Mouse (Mus musculus): ENCODE data around the gene Psmc1. TPM values are rescaled to one million over a fixed set of nuclear protein-coding genes. Genes with fewer than 3 reads are reported as not detected.

Gene Psmc1
- total RNA-seq, 2 experiments from 2014 or later, result 196 to 225 TPM

DNA sequence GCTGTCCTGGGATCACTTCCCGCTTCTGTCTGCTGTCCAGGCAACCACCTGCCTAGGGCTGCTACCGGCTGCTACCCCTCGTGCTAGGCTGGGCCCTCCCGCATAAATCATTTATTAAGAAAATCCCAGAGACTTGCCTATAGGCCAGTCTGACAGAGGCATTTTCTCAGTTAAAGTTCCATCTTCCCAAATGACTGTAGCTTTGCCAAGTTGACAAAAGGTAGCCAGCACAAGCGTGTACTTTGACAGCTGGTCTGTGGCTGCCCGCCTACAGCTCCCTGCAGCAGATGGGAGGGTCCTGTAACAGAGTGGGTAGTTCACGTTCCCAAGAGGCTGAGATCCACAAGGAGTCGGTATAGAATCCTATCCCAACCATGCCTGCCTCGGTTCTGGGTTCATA is 13.5 kb downstream of the Psmc1 start:
- peak; percentile 76 to 88 for DNase-seq (ENCODE audit: low spot score in 2 of 2)

DNA sequence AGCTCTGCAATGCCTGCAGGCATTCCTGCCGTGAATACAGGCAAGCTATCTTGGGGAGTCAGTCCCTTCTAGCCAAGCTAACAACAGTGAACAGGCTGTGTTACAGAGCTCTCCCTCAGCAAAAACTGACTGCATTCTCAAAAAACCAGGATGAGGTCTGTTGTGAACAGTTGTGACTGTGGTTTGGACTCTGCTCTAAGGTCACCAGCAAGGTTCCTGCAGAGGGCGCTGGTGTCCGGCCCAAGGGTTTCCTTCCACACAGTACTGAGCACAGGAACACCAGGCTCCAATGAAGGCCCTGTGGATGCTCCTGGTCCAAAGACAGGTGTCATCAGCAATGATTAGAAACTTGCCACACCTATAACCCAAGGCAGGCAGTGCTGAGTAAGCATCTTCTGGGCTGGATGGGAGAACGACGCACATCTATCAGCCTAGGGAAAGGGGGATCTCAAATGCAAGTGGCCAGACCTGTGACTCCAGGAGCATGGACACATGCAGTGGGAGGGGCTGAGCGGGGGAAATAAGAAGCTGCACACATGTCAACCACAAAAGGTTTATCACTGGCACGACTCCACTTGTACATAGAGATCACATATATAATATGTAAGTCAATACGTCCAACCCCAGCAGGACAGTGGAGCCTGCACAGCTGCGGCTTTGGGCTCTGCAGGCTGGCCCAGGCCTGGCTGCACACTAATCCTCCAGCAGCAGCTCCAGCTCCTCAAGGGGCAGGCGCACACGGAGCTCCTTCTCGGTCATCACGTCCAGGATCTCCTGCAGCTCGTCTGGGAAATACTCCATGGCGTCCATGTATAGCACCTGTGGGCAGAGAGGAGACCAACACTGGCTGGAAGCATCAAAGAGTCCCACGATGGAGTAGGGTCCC is 15.2 kb downstream of the Psmc1 start:
- DNase-seq (ENCODE audit: low spot score in 2 of 2), result no peak

DNA sequence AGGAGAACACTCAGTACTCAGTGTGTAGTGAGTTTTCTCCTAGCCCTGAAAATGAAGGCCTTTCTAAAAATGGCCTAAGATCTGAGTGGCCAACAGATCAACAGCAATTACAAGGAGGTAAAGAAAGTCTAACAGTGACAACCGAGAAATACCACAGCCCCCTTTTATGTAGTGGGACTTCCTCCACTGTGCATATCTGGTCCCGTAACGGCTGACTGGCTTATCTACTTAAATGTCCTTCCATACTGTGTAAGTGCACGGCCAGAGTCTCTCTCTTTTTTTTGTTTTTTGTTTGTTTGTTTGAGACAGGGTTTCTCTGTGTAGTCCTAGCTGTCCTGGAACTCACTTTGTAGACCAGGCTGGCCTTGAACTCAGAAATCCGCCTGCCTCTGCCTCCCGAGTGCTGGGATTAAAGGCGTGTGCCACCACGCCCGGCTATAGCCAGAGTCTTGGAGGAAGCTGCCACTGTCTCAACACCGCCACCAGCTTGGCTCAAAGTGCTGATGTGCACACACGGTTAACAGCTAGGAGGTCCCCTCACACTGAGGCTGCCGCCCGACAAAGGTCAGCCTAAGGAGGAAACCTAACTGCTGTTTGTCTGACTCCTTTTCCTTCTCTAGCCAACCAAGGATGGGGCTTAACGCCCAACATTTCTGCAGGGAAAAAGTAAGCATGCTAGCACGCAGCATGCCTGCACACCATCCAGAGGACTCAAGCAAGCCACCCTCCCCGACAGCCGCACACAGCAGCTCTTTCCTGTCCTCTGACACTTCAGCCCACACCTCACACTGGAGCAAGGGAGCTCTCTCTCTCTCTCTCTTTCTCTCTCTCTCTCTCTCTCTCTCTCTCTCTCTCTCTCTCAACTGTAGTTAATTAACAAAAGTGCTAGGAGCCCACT is 17.3 kb downstream of the Psmc1 start:
- peak in 1 of 2 experiments; percentile 22 for DNase-seq (ENCODE audit: low spot score in 2 of 2)

DNA sequence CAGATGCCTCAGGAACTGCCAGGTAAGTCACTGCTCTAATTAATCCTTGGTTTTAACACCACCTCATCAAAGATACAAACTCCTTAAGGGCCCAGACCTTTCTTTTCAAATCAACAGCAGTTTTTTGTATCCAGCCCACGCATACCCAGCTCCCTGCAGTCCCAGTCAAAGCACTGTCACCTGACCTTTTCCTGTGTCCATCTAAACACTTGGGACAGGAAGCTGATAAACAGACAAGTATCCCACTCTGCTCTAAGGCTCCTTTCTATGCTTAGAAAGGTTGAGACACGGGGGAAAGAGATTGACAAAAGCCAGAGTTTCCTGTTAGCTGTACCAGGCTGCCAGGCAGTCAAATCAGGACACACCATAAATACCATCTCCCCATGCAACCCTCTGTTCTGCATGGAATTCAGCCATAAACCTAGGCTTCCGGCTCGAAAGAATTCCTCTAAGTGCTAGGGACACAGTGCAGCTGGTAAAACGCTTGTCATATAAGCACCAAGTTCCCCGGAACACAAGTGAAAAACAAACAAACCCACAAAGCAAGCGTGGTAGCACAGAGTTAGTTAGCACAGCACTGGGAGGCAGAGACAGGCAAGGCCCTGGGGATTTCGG is 18.0 kb downstream of the Psmc1 start:
- peak; percentile 41 to 61 for DNase-seq (ENCODE audit: low spot score in 2 of 2)

DNA sequence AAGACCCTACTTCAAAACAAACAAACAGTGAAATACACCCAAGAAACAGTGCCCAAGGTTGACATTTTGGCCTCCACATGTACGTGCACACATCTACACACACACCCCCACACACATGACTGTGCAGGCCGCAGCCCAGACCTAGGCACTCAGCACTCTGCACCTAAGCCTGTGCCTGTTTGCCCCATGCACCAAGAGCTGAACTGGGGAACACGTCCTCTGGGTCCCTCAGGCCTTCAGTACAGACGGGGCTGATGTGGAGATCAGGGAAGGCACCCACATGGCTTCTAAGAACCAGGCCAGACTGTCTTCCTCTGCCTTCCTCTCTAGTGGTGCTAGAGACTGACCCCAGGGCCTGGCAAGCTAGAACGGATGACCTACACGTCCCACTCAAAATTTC is 18.6 kb downstream of the Psmc1 start:
- DNase-seq (ENCODE audit: low spot score in 2 of 2), result no peak

DNA sequence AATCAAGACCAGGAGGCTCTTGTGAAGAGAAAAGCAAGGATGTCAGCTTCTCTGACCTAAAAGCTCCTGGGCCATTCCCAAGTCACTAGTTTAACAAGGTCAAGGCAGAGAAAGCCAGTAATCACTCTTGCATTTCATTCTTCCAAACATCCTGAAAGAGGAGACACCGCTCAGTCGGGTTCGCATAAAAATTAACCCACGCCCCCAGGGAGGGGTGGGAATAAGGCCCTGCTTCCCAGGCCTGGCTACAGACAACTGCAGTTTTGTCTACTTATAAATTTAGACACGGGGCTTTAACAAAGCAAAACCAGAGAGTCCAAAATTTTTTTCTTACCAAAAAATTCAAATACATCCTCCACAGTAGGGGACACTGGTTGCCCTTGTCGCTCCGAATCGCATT is 19.0 kb downstream of the Psmc1 start:
- no peak for DNase-seq (ENCODE audit: low spot score in 2 of 2)

DNA sequence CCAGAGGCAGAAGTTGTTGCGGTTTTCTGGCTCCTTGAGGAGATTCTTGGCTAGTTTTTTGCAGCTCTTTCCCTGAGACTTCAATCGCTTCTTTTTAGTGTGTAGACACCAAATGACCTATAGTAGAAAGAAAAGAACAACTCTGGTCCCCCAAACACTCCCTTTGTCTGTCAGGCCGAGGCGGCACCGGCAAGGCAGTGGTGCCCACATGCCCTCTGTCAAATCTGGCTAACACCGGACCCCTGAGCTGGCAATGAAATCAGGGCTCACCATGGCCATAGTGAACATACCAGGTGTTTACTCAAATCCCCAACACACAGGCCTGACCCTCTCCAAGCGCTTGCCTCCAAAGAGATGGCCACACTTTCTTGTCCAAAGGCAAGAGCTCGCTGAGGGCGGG is 21.2 kb downstream of the Psmc1 start:
- DNase-seq (ENCODE audit: low spot score in 2 of 2), result no peak

DNA sequence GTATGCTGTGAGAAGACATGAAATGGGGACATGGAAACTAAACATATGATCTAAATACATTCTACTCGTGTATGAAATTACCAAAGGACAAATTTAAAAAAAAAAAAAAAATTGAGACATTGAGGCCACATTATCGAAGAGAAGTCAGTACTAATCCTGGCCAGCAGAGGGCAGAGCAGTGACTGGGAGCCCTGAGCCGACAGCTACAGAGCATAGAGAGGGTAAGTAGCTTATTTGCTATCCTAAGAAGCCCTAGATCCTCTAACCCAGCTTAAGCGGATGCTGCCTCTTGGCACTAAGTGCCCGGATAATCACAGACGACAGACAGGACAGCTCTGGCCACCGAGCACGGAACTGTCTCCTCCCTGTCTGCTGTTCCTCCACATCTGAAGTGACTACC is 21.7 kb downstream of the Psmc1 start:
- DNase-seq (ENCODE audit: low spot score in 2 of 2), result peak; percentile 80 to 82

DNA sequence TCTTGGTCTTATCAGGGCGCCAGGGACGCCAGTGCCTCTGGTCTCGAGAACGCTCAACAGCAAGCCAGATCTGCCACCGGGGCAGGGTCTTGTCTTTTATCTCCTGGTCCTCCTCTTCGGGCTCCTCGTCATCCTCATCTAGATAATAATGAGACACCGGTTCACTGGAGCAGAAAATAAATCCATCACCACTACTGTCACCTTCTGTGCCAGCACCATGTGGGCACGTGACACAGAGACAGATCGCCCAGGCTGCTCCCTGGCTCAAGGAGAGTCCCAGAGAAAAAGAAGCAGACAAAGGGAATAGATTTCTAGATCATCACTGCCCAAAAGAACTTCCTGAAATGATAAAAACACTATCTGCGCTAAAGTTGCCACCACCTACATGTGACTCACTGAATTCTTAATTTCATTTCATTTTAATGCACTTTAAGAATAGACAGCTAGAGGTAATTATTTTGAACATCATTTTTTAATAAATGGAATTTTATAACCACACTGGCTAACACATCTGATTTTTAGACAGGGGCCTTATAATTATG is 24.5 kb downstream of the Psmc1 start:
- DNase-seq (ENCODE audit: low spot score in 2 of 2), result no peak

DNA sequence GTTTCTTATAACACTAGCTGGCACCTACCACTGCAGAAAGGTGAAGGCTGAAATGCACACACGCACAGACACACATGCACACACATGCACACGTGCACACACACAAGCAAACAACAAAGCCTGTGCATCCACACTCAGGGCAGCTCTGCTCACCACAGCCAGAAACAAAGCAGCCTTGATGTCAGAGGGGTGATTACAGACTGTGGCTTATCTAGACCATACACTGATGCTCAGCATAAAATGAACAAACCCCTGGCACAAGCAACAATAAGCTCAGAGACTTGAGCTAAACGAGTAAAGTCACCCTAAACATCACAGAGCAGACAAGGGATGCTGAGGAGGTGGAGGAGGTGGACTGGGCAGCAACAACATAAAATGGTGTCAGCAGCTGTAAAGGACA is 25.2 kb downstream of the Psmc1 start:
- DNase-seq (ENCODE audit: low spot score in 2 of 2), result no peak

DNA sequence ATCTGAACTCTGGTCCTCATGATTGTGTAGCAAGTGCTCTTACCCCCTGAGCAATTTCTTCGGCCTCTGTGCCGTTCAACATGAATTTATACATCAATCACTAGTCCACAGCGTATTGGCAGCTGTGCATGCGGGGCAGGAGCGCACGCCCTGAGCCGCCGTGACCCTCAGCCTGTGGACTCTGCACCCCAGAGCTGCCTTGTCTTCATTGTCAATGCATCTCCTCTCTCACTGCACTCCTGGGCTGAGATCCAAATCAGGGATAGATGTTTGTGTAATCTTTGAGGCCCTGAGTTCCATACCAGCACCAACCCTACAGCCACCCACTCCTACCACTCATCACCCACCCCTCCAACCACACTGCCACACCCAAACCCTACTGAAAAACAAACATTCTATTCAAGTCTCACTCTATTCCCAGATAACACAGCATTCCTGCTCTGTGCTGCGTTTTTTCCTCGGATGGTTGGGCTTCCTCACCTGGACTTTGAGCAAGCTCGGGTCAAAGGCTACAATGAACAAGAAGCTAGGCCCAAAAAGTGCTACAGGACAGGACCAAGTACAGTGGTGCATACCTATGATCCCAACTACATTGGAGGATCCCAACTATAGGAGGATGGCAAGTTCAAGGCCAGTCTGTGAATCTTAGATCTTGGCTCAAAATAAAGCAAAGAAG is 33.0 kb downstream of the Psmc1 start:
- no peak for DNase-seq (ENCODE audit: low spot score in 2 of 2)

DNA sequence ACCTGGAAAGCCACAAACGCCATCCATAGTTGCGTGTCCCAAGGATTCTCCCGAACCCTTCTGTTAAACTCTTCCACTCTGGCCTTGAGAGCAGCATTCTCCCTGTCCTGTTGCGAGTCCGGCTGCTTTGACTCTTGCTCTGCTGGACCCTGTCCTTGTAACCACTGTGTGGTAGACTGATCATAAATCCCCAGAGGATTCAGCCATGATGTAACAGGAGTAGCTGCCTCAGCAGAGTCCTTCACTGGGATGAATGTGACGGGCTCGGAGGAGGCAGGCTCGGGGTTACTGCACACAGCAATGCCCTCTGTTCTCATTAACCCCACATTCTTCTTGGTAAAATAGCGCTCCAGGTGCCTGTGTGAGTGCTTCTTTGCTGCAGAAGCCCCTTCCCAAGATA is 33.8 kb downstream of the Psmc1 start:
- no peak for DNase-seq (ENCODE audit: low spot score in 2 of 2)

DNA sequence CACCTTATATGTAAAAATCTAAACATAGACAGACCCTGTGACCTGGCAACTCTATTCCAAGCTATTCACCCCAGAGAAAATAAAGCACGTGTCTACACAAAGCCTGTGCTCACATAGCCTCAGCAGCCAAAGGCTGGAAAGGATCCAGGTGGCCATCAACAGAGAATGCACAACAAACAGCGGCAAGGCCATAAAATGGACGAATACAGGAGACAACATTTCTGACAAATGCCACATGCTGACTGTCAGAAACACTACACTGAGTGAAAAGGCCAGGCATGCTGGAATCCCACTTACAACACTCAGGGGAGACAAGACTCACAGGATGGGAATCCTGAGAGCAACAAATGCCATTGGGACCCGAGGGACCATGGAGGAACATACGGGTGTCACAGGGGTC is 34.3 kb downstream of the Psmc1 start:
- no peak for DNase-seq (ENCODE audit: low spot score in 2 of 2)

DNA sequence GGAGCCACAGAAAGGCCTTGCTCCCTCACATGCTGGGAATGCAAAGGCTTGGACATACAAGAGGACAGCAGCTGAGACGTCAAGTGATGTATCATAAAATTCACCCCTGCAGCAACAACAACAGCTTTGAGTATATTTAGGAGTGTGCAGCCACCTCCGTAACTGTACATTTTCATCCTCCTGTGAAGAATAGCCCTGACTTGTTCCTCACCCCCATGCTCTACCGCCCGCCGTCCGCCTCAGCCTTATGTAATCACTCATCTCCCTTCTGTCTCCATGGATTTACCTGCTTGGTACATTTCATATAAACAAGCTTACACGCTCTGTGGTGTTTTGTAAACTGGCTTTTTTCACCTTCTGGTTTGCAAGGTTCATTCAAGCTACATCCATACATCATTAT is 42.5 kb downstream of the Psmc1 start:
- DNase-seq (ENCODE audit: low spot score in 2 of 2), result peak in 1 of 2 experiments; percentile 61

DNA sequence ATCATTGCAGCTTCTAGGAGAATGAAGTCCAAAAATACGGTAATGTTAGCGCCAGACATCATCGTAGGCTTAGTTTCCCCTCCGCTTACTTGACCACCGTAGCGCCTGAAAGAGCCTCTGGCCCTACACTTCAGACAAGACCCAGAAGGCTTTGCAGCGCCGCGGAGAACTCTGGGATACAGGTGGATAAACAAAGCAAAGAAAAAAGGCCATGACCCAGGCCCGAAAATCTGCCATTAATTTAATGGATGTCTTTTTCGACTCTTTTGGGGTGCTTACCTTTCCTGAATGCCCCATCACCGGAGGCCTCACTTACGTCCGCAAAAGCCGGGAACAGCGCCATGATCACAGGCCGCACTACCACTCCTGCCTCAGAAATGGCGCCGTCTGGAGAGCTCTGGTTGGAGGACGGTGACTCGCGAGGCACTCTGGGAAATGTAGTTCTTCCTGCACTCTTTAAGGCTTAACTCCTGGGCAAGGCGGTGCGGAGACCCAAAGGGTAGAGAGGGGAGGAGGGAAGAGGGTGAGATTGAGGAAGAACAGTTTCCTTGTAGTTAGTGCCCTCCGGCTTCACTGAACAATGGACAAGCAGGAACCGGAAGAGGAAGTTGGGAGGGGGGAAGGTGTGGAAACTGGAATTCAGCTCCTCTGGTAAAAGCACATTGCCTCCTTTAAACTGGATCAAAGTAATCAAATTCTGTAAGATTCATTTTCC is 49.5 kb downstream of the Psmc1 start, which contains the start of gene Nrde2:
Gene Nrde2, minus strand, starts transcription at position 393 of the 715 bp plus-strand sequence.
- peak; percentile 85 to 93 for DNase-seq (ENCODE audit: low spot score in 2 of 2)

DNA sequence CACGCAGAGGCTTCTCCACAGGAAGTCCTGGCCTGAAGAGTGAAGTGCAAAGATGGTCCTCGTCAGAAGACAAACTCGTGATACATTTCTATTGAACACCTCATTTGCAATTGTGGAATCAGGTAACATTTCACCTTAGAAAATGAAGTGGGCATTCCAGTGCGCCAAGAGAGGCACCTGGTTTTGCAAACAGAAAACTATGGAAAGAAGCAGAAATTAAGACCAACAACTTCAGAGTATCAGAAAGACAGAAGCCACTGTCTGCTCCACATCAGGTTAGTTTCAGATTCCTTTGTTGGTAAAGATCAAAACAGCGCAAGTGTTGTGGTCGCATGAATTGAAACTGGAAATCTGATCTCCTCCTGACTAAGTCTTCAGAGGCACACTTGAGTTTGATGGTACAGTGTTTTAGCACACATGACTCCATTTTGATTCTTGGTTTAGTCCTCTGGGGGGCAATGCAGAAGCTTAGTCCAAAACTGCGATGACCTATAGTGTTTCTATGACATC is 55.1 kb downstream of the Psmc1 start:
- no peak for DNase-seq (ENCODE audit: low spot score in 2 of 2)

DNA sequence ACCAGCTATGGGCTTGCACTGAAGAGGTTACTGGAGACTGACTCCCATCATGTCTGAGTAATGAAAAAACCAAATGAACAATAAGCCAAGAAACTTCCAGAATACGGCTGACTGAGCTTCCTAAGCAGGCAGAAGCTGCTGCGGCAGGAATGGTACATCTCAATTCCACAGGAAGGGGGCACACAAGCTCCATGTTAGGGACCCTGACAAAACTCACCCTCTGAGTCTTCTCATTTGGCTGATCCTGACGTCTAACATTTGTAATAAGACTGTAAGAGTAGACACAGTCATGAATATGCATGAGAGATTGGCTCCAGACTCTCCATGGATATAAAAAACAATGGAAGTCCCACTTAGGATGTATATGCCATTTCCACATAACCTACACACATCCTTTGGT is 56.2 kb downstream of the Psmc1 start:
- DNase-seq (ENCODE audit: low spot score in 2 of 2), result peak; percentile 65 to 68

DNA sequence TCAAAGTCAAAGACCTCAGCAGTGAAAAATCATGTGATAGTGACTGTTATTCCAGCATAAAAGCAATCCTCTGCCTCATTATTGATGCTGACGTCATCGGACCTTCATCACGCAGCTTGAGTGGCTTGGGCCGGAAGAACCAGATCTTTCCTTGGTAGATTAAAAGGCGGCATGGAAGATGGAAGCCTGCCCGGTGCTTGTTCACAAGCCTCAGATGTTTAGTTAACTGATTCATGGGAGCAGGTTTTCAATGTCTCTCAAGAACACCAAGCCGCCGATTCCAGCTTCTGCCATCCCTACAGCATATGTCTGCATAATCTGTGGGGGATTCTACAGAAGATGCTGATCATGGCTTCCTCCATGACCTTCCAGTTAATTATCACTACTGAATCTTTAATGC is 57.0 kb downstream of the Psmc1 start:
- peak in 1 of 2 experiments; percentile 33 for DNase-seq (ENCODE audit: low spot score in 2 of 2)

DNA sequence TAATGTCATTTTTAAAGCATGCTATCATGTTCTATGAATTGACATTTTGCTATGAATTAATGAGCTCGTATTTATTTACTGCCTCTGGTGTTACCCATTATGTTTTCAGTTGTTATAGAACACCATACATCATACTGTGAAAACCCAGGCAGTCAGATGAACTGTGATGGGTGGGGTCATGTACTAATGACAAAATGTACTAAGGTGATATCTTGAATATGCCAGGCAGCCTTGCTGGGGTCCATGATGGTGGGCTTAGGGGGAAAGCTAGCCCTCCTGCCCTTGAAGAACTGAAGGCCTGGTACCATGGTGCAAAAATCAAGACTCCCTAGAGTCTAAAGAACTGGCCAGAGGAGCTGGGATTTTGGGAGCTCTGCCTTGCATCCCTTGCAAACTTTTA is 57.5 kb downstream of the Psmc1 start:
- no peak for DNase-seq (ENCODE audit: low spot score in 2 of 2)
